Mouse (Mus musculus) intestine, postnatal 0 days (tissue): Measurements from ENCODE around the gene Cib3. TPM values are rescaled to one million over a fixed set of nuclear protein-coding genes. Genes with fewer than 3 reads are reported as not detected.

Source experiments
- ATAC-seq: fragments of 200-750 bp; cut with Nextera tagmentation; 2 replicates; pipeline ENCODE4 v1.8.0; 2017; ENCODE audit warnings: mild to moderate bottlenecking, moderate TSS enrichment, moderate library complexity
- H3K27ac ChIP-seq: fragments of 300-500 bp; sonication (generic); 2 replicates; pipeline ENCODE4 v1.5.1; 2014; ENCODE audit warnings: mild to moderate bottlenecking, low read depth, low read length, moderate library complexity
- H3K27me3 ChIP-seq: fragments of 300-500 bp; sonication (generic); replicated peaks from 2 replicates; pipeline ENCODE4 v1.6.1; 2014; ENCODE audit warnings: low read length, mixed read lengths; ENCODE audit not compliant: control insufficient read depth, insufficient read depth
- H3K36me3 ChIP-seq: fragments of 300-500 bp; sonication (generic); 2 replicates; pipeline ENCODE4 v1.6.1; 2014; ENCODE audit warnings: mild to moderate bottlenecking, moderate library complexity; ENCODE audit not compliant: control insufficient read depth, insufficient read depth
- H3K4me1 ChIP-seq: fragments of 300-500 bp; sonication (generic); replicated peaks from 2 replicates; pipeline ENCODE4 v1.6.1; 2014; ENCODE audit warnings: antibody characterized with exemption, low read length, mixed read lengths; ENCODE audit not compliant: control insufficient read depth, insufficient read depth
- H3K4me2 ChIP-seq: fragments of 300-500 bp; sonication (generic); replicated peaks from 2 replicates; pipeline ENCODE4 v1.6.1; 2014; ENCODE audit warnings: low read depth, mild to moderate bottlenecking, moderate library complexity
- H3K4me3 ChIP-seq: fragments of 300-500 bp; sonication (generic); 2 replicates; pipeline ENCODE4 v1.5.1; 2014; ENCODE audit warnings: low read depth, low read length
- H3K9ac ChIP-seq: fragments of 300-500 bp; sonication (generic); 2 replicates; pipeline ENCODE4 v1.6.1; 2014; ENCODE audit warnings: mild to moderate bottlenecking, low read depth, low read length
- H3K9me3 ChIP-seq: fragments of 300-500 bp; sonication (generic); 2 replicates; pipeline ENCODE4 v1.6.1; 2016; ENCODE audit warnings: mixed run types; ENCODE audit not compliant: control insufficient read depth
- CTCF ChIP-seq: sonication (generic); IDR thresholded peaks from 2 replicates; pipeline ENCODE4 v1.5.1; 2016; ENCODE audit warnings: low read depth, mild to moderate bottlenecking, control low read depth, antibody characterized with exemption, moderate library complexity
- WGBS: fragments of 180-500 bp; shearing (Covaris S2); extraction: QIAGEN DNeasy Blood & Tissue Kit; methylation state at CpG from one replicate; pipeline ENCODE4 v1.1.7; 2014; 5-methylcytosine and 5-hydroxymethylcytosine counted together
- polyA plus RNA-seq: library from polyadenylated mRNA; unstranded; fragments of >200 nt; fragmentation: Nextera tagmentation; extraction: Ambion mirVana; gene quantifications from 2 replicates; pipeline ENCODE4 v1.2.1, GENCODE M21; 2015

Cib3 gene
- 0.16 and 0.27 TPM in 2 replicates for polyA plus RNA-seq

GRCm38 (mm10) chr8:72212751-72213150 is at the start of gene Cib3:
Cib3 (minus strand) TSS chr8:72212837.
- no peaks in the 10 kb centered on the region for H3K36me3 ChIP-seq
- no peak within 1 kb of the TSS for H3K27ac ChIP-seq
- no peaks in the 10 kb centered on the region for H3K27me3 ChIP-seq
- 53% methylated on average over 4 of the region's 4 CpGs for WGBS
- ATAC-seq, result no peak
- H3K9me3 ChIP-seq, result no peaks in the 10 kb centered on the region
- H3K9ac ChIP-seq, result no peak within 1 kb of the TSS
- peaks cover 3% of the 10 kb centered on the region; the same call in 1 of the 2 replicates for H3K4me1 ChIP-seq
- no peak for TF ChIP-seq CTCF
- no peak within 1 kb of the TSS for H3K4me3 ChIP-seq
- H3K4me2 ChIP-seq, result no peak within 1 kb of the TSS

DNA sequence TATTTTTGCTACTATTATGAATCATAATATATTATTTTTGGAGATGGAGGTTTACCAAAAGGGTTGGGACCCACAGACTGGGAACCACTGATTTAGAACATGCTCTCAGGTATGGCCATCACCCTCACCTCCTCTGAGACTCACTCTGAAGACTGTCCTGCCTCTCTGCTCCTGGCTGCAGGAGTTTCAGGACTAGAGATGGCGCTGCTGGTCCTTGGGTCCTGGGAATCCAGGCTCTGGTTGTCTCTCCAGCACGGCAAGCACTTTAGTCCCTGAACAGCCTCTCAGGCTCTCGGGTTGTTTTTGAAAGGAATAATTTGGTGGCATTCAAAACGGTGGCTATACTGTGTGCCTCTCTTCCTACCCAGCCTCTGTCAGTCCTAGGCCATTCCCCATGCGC is 49.2 kb upstream of the Cib3 start:
- Histone ChIP-seq H3K4me2 (no peak overlapping the region), H3K27me3 (no peaks in the 10 kb centered on the region), H3K27ac (no peak overlapping the region), H3K36me3 (no peaks in the 10 kb centered on the region), H3K4me3 (no peak overlapping the region), H3K4me1 (no peaks in the 10 kb centered on the region), H3K9me3 (no peaks in the 10 kb centered on the region), H3K9ac (no peak overlapping the region)
- 58% methylated on average over 5 of the region's 5 CpGs for WGBS
- no peak for ATAC-seq
- peak; percentile 64 for TF ChIP-seq CTCF

DNA sequence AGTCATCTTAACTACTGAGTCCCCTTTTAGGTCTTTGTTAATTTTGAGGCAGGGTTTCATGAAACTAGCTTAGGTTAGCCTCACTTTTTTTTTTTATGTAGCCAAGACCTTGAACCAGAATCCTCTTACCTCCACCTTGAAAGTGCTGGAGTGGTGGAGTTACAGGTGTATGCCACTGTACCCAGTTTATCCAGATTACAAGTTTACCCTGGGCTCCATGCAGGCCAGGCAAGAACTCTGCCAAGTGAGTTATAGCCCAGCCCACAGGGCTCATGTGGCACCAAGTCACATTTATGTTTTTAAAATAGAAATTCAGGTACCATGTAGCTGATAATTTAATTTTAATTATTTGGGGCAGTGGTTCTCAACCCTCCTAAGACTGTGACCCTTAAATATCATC is 48.8 kb upstream of the Cib3 start:
- no peak overlapping the region for H3K27ac ChIP-seq
- H3K4me3 ChIP-seq, result no peak overlapping the region
- ATAC-seq, result no peak
- no peak for TF ChIP-seq CTCF
- no peak overlapping the region for H3K4me2 ChIP-seq
- no peaks in the 10 kb centered on the region for H3K9me3 ChIP-seq
- no peak overlapping the region for H3K9ac ChIP-seq
- H3K36me3 ChIP-seq, result no peaks in the 10 kb centered on the region
- H3K27me3 ChIP-seq, result no peaks in the 10 kb centered on the region
- no peaks in the 10 kb centered on the region for H3K4me1 ChIP-seq

- H3K27ac ChIP-seq, result no peak overlapping the region
- H3K4me3 ChIP-seq, result no peak overlapping the region
- H3K4me1 ChIP-seq, result no peaks in the 10 kb centered on the region
- TF ChIP-seq CTCF, result peak; percentile 92
- H3K4me2 ChIP-seq, result no peak overlapping the region
- peak; percentile 21; the same call in 1 of the 2 replicates for ATAC-seq
- 48% methylated on average over 2 of the region's 2 CpGs for WGBS
- H3K9ac ChIP-seq, result no peak overlapping the region
- H3K9me3 ChIP-seq, result no peaks in the 10 kb centered on the region
- no peaks in the 10 kb centered on the region for H3K27me3 ChIP-seq
- no peaks in the 10 kb centered on the region for H3K36me3 ChIP-seq
Measured at GRCm38 (mm10) chr8:72261019-72261418, 48.4 kb upstream of the Cib3 start.

- H3K9me3 ChIP-seq, result no peaks in the 10 kb centered on the region
- ATAC-seq, result no peak
- WGBS, result 58% methylated on average over 4 of the region's 4 CpGs
- no peak for TF ChIP-seq CTCF
- no peak overlapping the region for H3K4me3 ChIP-seq
- no peak overlapping the region for H3K27ac ChIP-seq
- H3K36me3 ChIP-seq, result peaks cover 2% of the 10 kb centered on the region; the same call in 1 of the 2 replicates
- H3K9ac ChIP-seq, result no peak overlapping the region
- no peak overlapping the region for H3K4me2 ChIP-seq
- H3K4me1 ChIP-seq, result no peaks in the 10 kb centered on the region
- no peaks in the 10 kb centered on the region for H3K27me3 ChIP-seq
Measured at GRCm38 (mm10) chr8:72260585-72260984, 47.9 kb upstream of the Cib3 start.

DNA sequence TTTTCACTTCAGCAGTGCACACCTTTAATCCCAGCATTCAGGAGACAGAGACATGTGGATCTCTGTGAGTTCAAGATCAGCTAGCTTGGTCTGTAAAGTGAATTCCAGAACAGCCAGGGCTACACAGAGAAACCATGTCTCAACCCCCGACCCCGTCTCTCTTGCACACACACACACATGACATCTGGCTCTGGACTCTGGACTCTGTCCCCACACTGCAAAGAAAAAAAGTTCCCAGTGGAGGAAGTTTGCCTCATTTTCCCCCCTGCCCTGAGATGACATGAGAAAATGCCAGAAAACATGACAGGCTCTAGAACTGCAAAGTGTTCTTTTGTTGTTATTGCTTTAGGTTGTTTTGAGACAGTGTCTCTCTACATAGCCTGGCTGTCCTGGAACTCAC is 47.2 kb upstream of the Cib3 start:
- Histone ChIP-seq H3K4me1 (no peaks in the 10 kb centered on the region), H3K27ac (no peak overlapping the region), H3K9me3 (no peaks in the 10 kb centered on the region), H3K27me3 (no peaks in the 10 kb centered on the region), H3K4me2 (no peak overlapping the region), H3K9ac (no peak overlapping the region), H3K36me3 (peaks cover 9% of the 10 kb centered on the region; the same call in 1 of the 2 replicates), H3K4me3 (no peak overlapping the region)
- WGBS, result 42% methylated on average over 2 of the region's 2 CpGs
- no peak for TF ChIP-seq CTCF
- ATAC-seq, result no peak

DNA sequence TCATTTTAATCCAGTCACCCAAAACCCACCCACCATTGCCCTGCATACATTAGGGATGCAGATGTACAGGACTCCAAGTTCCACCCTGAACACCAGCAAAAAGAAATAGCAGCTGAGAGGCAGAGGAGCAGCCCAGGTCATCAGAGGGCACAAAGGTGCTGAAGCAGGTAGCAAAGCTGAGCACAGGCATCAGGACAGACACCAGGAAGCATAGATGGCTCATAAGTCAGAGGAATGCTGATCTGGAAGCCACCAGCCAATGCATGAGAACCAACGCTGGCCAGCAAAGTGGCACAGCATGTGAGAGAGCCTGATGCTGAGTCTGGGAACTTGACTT is 45.2 kb upstream of the Cib3 start:
- Histone ChIP-seq H3K36me3 (peaks cover 21% of the 10 kb centered on the region), H3K9ac (no peak overlapping the region), H3K27ac (no peak overlapping the region), H3K27me3 (no peaks in the 10 kb centered on the region), H3K4me1 (no peaks in the 10 kb centered on the region), H3K9me3 (no peaks in the 10 kb centered on the region), H3K4me3 (no peak overlapping the region), H3K4me2 (no peak overlapping the region)
- TF ChIP-seq CTCF, result no peak
- 88% methylated on average over 1 of the region's 1 CpGs for WGBS
- ATAC-seq, result no peak
